Mouse (Mus musculus): ENCODE measurements at regions not wholly inside any gene's neighbourhood (a gene's known extent, or its start where the extent isn't known, plus 50 kb on each side); places are given as distances from the start of the nearest gene placed in this dataset.

DNA sequence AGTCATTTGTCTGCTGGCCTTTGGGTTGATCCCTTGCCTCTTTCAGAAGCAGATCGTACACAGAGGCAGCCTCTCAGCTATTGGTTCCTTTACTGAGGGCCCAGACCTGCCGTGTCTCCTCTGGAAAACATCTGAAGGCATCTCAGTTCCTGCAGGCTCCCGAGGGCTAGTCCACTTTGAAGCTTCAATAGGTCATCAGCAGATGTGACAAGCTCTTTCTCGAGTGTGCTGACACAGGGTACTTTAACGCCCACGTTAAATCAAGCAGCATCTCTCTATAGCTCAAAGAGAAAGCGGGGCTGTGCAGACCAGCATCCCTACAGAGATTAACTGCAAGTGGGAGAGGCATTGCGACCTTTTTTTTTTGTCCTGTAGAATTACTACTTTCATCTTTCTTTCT, 96.0 kb upstream of the Phyhipl start:
- DNase-seq (ENCODE audit: low spot score), result no peak
- Histone ChIP-seq H3K36me3 (no peaks in the 10 kb centered on the region), H3K4me3 (no peak overlapping the region), H3K9me3 (no peaks in the 10 kb centered on the region), H3K4me1 (replicated peaks) (0 out of 2 replicates have a peak, but pooled peaks cover 6% of the 10 kb centered on the region), H3K27ac (no peak overlapping the region), H3K27me3 (ENCODE audit: insufficient read depth, poor library complexity, severe bottlenecking) (no peaks in the 10 kb centered on the region)
- 51% methylated on average over 8 of the region's 8 CpGs for WGBS

DNA sequence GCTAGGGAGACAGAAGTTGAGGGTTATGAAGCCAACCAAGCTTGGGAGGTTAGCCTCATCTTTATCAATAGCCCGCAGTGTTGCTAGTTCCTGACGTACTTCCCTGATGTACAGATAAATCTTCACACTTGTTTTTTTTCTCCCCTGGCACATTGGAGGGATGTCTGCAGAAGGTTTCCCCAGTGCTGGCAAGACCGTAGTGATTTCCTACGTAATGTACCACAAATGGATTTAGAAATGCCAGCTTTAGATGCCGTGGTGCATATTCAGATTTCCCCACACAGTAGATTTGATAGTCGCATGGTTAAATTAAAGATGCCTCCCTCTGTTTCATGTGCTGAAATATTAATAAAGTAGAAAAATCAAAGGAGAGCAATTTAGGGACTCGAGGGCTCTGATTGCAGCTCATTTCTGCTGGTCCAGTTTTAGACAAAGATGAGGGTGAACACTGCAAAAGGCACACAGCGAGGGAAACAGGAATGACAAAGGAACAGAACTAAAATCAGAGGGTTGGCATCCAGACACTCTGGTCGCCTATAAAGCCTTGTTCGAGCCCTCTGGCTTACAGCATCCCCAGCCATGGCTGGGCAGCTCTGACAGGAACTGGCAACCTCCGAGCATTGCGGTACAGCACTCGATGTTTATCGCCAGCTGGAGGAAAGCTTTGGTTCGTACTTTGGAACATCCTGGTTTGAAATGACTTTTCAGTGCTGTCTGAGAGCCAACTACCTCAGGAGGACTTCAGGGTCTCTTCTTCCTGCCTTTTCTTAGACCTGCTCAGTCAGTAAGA, 94.8 kb upstream of the Phyhipl start:
- Histone ChIP-seq H3K27me3 (ENCODE audit: insufficient read depth, poor library complexity, severe bottlenecking) (no peaks in the 10 kb centered on the region), H3K27ac (no peak overlapping the region), H3K4me1 (replicated peaks) (0 out of 2 replicates have a peak, but pooled peaks cover 6% of the 10 kb centered on the region), H3K36me3 (no peaks in the 10 kb centered on the region), H3K4me3 (no peak overlapping the region), H3K9me3 (no peaks in the 10 kb centered on the region)
- no peak for DNase-seq (ENCODE audit: low spot score)
- 91% methylated on average over 15 of the region's 15 CpGs for WGBS

DNA sequence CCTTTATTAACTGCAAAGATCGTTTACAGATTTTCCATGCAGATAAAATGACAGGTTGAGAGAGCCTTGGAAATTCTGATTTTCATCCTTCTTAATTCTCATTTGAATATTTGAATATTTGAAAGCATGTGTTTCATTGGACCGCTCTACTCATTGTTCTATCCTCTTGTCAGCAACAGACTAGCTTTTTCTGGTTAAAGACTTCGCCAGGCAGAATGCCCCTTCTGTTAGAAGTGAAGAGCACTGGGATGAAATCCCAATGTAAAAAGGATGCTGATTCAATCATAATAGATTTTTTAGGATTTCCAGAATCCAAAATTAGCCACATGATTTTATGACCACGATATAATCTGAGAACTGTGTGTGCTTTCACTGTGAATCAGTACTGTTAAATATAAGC, 90.8 kb upstream of the Phyhipl start:
- WGBS, result 91% methylated on average over 4 of the region's 4 CpGs
- Histone ChIP-seq H3K36me3 (no peaks in the 10 kb centered on the region), H3K4me3 (no peak overlapping the region), H3K27me3 (ENCODE audit: insufficient read depth, poor library complexity, severe bottlenecking) (no peaks in the 10 kb centered on the region), H3K27ac (no peak overlapping the region), H3K4me1 (replicated peaks) (0 out of 2 replicates have a peak, but pooled peaks cover 3% of the 10 kb centered on the region), H3K9me3 (no peaks in the 10 kb centered on the region)
- no peak for DNase-seq (ENCODE audit: low spot score)

- no peaks in the 10 kb centered on the region for H3K9me3 ChIP-seq
- DNase-seq (ENCODE audit: low spot score), result no peak
- no peak overlapping the region for H3K4me3 ChIP-seq
- H3K36me3 ChIP-seq, result no peaks in the 10 kb centered on the region
- no peaks in the 10 kb centered on the region; the same call in 1 of the 2 replicates for H3K4me1 ChIP-seq (replicated peaks)
- H3K27ac ChIP-seq, result no peak overlapping the region
- no peaks in the 10 kb centered on the region for H3K27me3 ChIP-seq (ENCODE audit: insufficient read depth, poor library complexity, severe bottlenecking)
Observed at GRCm38 (mm10) chr10:70741909-70742308, 86.1 kb upstream of the Phyhipl start.

- Histone ChIP-seq H3K27me3 (ENCODE audit: insufficient read depth, poor library complexity, severe bottlenecking) (no peaks in the 10 kb centered on the region), H3K9me3 (no peaks in the 10 kb centered on the region), H3K27ac (no peak overlapping the region), H3K36me3 (no peaks in the 10 kb centered on the region), H3K4me3 (no peak overlapping the region), H3K4me1 (replicated peaks) (no peaks in the 10 kb centered on the region; the same call in 1 of the 2 replicates)
- 94% methylated on average over 4 of the region's 4 CpGs for WGBS
- no peak for DNase-seq (ENCODE audit: low spot score)
Observed at GRCm38 (mm10) chr10:70740095-70740494, 84.3 kb upstream of the Phyhipl start.

- H3K27ac ChIP-seq, result no peak overlapping the region
Observed at GRCm38 (mm10) chr10:70739348-70739966, 83.7 kb upstream of the Phyhipl start.

DNA sequence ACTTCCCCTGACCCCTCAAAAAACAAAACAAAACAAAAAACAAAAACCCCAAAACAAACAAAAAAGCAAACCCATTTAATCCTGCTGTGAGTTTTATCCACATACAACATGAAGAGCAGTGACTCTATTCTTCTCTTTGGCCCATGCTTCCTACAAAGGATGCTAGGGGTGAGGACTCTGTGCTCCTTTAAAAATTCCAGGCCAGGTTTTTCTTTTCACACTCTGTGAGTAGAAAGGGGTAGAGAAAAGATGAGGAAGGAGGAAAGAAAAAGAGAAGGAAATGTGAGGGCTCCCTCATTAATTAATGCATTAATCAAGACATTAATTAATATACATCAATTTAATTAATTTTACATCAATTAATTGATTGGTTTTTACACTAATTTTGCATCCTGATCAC, 82.9 kb upstream of the Phyhipl start:
- H3K9me3 ChIP-seq, result no peaks in the 10 kb centered on the region
- H3K27ac ChIP-seq, result no peak overlapping the region
- no peak for DNase-seq (ENCODE audit: low spot score)
- H3K36me3 ChIP-seq, result no peaks in the 10 kb centered on the region
- no peaks in the 10 kb centered on the region for H3K27me3 ChIP-seq (ENCODE audit: insufficient read depth, poor library complexity, severe bottlenecking)
- no peak overlapping the region for H3K4me3 ChIP-seq
- no peaks in the 10 kb centered on the region; the same call in 1 of the 2 replicates for H3K4me1 ChIP-seq (replicated peaks)

More at GRCm38 (mm10) chr10:70739348-70739966, 83.7 kb upstream of the Phyhipl start:
- Histone ChIP-seq H3K4me1 (replicated peaks) (no peaks in the 10 kb centered on the region; the same call in 1 of the 2 replicates), H3K36me3 (no peaks in the 10 kb centered on the region), H3K4me3 (no peak overlapping the region), H3K9me3 (no peaks in the 10 kb centered on the region), H3K27me3 (ENCODE audit: insufficient read depth, poor library complexity, severe bottlenecking) (no peaks in the 10 kb centered on the region)
- no peak for DNase-seq (ENCODE audit: low spot score)
- 62% methylated on average over 9 of the region's 9 CpGs for WGBS

DNA sequence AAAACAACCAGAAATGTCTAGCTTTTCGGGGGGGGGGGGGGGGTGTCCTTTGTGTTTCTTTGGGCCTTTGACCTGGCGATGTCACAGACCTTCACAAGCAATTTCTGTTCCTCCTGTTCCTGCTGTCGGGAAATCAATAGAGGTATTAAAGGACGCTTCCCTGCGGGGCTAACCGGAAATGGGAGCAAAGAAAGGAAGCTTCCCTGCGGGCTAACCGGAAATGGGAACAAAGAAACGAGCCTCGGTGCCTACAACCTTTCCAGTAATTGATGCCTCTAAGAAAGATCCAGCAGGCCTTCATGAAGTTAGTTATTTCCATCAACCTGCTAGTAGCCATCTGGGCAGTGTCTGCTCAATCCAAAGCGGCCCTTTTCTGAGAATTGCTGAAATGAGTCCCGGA, 78.2 kb upstream of the Phyhipl start:
- Histone ChIP-seq H3K27ac (no peak overlapping the region; the same call in 1 of the 2 replicates), H3K27me3 (ENCODE audit: insufficient read depth, poor library complexity, severe bottlenecking) (no peaks in the 10 kb centered on the region), H3K36me3 (no peaks in the 10 kb centered on the region), H3K4me1 (replicated peaks) (no peaks in the 10 kb centered on the region; the same call in 1 of the 2 replicates), H3K9me3 (no peaks in the 10 kb centered on the region), H3K4me3 (no peak overlapping the region)
- WGBS, result 65% methylated on average over 12 of the region's 12 CpGs
- no peak for DNase-seq (ENCODE audit: low spot score)

- H3K36me3 ChIP-seq, result no peaks in the 10 kb centered on the region
- no peak overlapping the region for H3K27ac ChIP-seq
- whole genome bisulfite sequencing, result 82% methylated on average over 7 of the region's 7 CpGs
- no peak overlapping the region for H3K4me3 ChIP-seq
- no peaks in the 10 kb centered on the region for H3K9me3 ChIP-seq
- DNase-seq (ENCODE audit: low spot score), result no peak
- no peaks in the 10 kb centered on the region for H3K27me3 ChIP-seq (ENCODE audit: insufficient read depth, poor library complexity, severe bottlenecking)
- no peaks in the 10 kb centered on the region for H3K4me1 ChIP-seq (replicated peaks)
Observed at GRCm38 (mm10) chr10:70733478-70733877, 77.7 kb upstream of the Phyhipl start.

DNA sequence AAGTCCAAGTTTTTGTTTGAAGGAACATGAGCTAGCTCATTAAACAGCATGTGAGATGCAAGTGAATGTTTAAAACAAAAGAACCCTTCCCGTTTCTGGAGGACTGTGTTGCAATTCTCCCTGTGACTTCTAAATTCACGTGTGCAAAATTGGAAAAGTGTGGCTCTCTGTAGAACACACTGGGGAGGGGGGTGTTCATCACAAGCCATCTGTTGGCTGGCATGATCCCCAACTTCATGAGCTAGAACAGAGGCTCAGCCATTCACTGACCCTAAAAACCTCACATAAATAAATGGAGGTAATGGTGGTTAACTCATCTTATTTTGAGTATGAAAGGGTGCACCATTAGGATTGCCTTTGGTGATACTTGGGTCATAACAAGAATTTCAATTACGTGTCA, 69.3 kb upstream of the Phyhipl start:
- DNase-seq (ENCODE audit: low spot score), result no peak
- Histone ChIP-seq H3K36me3 (no peaks in the 10 kb centered on the region), H3K4me1 (replicated peaks) (no peaks in the 10 kb centered on the region), H3K27me3 (ENCODE audit: insufficient read depth, poor library complexity, severe bottlenecking) (no peaks in the 10 kb centered on the region), H3K9me3 (no peaks in the 10 kb centered on the region), H3K27ac (no peak overlapping the region), H3K4me3 (no peak overlapping the region)
- WGBS, result 90% methylated on average over 3 of the region's 3 CpGs

DNA sequence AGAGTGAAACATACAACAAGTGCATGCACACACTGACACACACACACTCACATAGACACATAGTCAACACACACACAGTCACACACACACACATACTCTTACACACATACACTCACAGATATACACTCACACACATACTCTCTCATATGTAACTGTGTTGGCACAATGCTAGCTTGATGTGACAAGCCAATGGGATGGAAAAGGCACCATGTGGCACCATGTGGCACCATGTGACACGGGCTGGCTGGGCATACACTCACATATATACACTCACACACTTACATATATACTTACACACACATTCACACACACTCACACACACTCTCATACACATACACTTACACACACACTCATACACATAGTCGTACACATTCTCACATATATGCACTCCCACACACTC, 67.0 kb upstream of the Phyhipl start:
- Histone ChIP-seq H3K4me1 (replicated peaks) (0 out of 2 replicates have a peak, but pooled peaks cover under 1% of the 10 kb centered on the region), H3K4me3 (no peak overlapping the region), H3K27ac (no peak overlapping the region), H3K9me3 (no peaks in the 10 kb centered on the region), H3K36me3 (no peaks in the 10 kb centered on the region), H3K27me3 (ENCODE audit: insufficient read depth, poor library complexity, severe bottlenecking) (no peaks in the 10 kb centered on the region)
- no peak for DNase-seq (ENCODE audit: low spot score)
- 91% methylated on average over 2 of the region's 2 CpGs for WGBS

- H3K27ac ChIP-seq, result no peak overlapping the region
- DNase-seq (ENCODE audit: low spot score), result no peak
- H3K27me3 ChIP-seq (ENCODE audit: insufficient read depth, poor library complexity, severe bottlenecking), result no peaks in the 10 kb centered on the region
- no peaks in the 10 kb centered on the region for H3K36me3 ChIP-seq
- H3K4me1 ChIP-seq (replicated peaks), result peaks cover 5% of the 10 kb centered on the region; the same call in 1 of the 2 replicates
- no peak overlapping the region for H3K4me3 ChIP-seq
- WGBS, result 82% methylated on average over 5 of the region's 5 CpGs
- no peaks in the 10 kb centered on the region for H3K9me3 ChIP-seq
Observed at GRCm38 (mm10) chr10:70722381-70722780, 66.6 kb upstream of the Phyhipl start.

GRCm38 (mm10) chr10:70717464-70717863, 61.7 kb upstream of the Phyhipl start:
- Histone ChIP-seq H3K9me3 (no peaks in the 10 kb centered on the region), H3K27ac (peak overlapping the region; percentile 69), H3K27me3 (ENCODE audit: insufficient read depth, poor library complexity, severe bottlenecking) (no peaks in the 10 kb centered on the region), H3K36me3 (no peaks in the 10 kb centered on the region), H3K4me1 (replicated peaks) (peaks cover 10% of the 10 kb centered on the region), H3K4me3 (peak overlapping the region; percentile 26; the same call in 1 of the 2 replicates)
- DNase-seq (ENCODE audit: low spot score), result peak; percentile 6
- WGBS, result 11% methylated on average over 7 of the region's 8 CpGs
